In genomic region chr11:106564261-106564660, GRCm38 (mm10) we compare ENCODE assay signal across 10 mouse cellular contexts. TPM values are rescaled to one million over a fixed set of nuclear protein-coding genes. Genes with fewer than 3 reads are reported as not detected.
DNase-seq lines count a peak whose midpoint lies in the region; ATAC-seq and TF ChIP-seq lines count a peak whose summit lies in the region.
"Had no signal": no experiment of that assay in that cellular context is flagged by ENCODE, and none has a peak within 500 bp of the region (broad histone marks: within the 10 kb centered on the region; RNA-seq: fewer than 3 reads in every experiment).

No protein-coding gene starts in this region.

- no peaks in the 10 kb centered on the region for H3K9me3 ChIP-seq in liver, embryonic 11.5 days (ENCODE audit: control insufficient read depth, low read length)
- H3K9me3 ChIP-seq: midbrain, embryonic 13.5 days had no signal

- H3K27me3 ChIP-seq in heart, adult 2 months (ENCODE audit: control insufficient read depth, insufficient read depth, low read length) = no peaks in the 10 kb centered on the region
- no peaks in the 10 kb centered on the region for H3K27me3 ChIP-seq in liver, embryonic 11.5 days (replicated peaks; ENCODE audit: control insufficient read depth, insufficient read depth, low read length)
- H3K27me3 ChIP-seq: midbrain, embryonic 13.5 days had no signal

- H3K4me2 ChIP-seq in liver, embryonic 11.5 days = no peak overlapping the region
- H3K4me2 ChIP-seq: midbrain, embryonic 13.5 days had no signal

- 0 out of 2 replicates have a peak overlapping the region, but pooled peaks have one; percentile 1 for H3K4me3 ChIP-seq in heart, adult 2 months
- no peak overlapping the region for H3K4me3 ChIP-seq in liver, embryonic 11.5 days (ENCODE audit: low read depth, low read length)
- H3K4me3 ChIP-seq: midbrain, embryonic 13.5 days had no signal

- H3K27ac ChIP-seq in heart, adult 2 months = peak overlapping the region; percentile 29; the same call in 1 of the 2 replicates
- H3K27ac ChIP-seq in liver, embryonic 11.5 days (ENCODE audit: low read depth, low read length) = no peak overlapping the region
- H3K27ac ChIP-seq: midbrain, embryonic 13.5 days had no signal

- H3K4me1 ChIP-seq in heart, adult 2 months (ENCODE audit: control insufficient read depth, insufficient read depth, low read length) = peaks cover 9% of the 10 kb centered on the region
- no peaks in the 10 kb centered on the region; the same call in 1 of the 2 replicates for H3K4me1 ChIP-seq in liver, embryonic 11.5 days (replicated peaks; ENCODE audit: control insufficient read depth, insufficient read depth, low read length)

- TF ChIP-seq CTCF in heart, adult 2 months (IDR thresholded peaks at IDR 0.05) = no peak

- H3K36me3 ChIP-seq in heart, adult 2 months (ENCODE audit: control insufficient read depth, insufficient read depth, low read length) = no peaks in the 10 kb centered on the region
- H3K36me3 ChIP-seq in liver, embryonic 11.5 days (ENCODE audit: control insufficient read depth, insufficient read depth, low read length) = peaks cover 12% of the 10 kb centered on the region

- no peak for TF ChIP-seq POLR2A in heart, adult 2 months (IDR thresholded peaks at IDR 0.05; ENCODE audit: insufficient read depth, low read depth, low read length)

- H3K79me2 ChIP-seq in heart, adult 2 months (replicated peaks; ENCODE audit: control insufficient read depth, insufficient read depth, low read length) = no peaks in the 10 kb centered on the region; the same call in 1 of the 2 replicates

- ATAC-seq in liver, embryonic 11.5 days (replicated peaks; ENCODE audit: low FRiP score) = no peak
- ATAC-seq: midbrain, embryonic 13.5 days had no signal

- intact Hi-C loops in heart, adult 2 months (cut with DNase I) = no loop called here
- intact Hi-C loops in left cerebral cortex, postnatal 14 days (cut with DNase I) = loop anchor here (5.0 kb wide), 1 partner anchor 48 kb away; the partner anchor contains the start of gene Tex2

- TF ChIP-seq EP300 in heart, adult 2 months (IDR thresholded peaks at IDR 0.05; ENCODE audit: insufficient read depth, low read depth, low read length) = no peak

- DNase-seq in 3134 (ENCODE audit: extremely low read depth, insufficient read length, low spot score) = peak; percentile 68
- peak; percentile 47 for DNase-seq in CD4-positive, CD25-positive, alpha-beta regulatory T cell, adult 2 months (ENCODE audit: low read depth, low spot score)
- peak in 1 of 2 experiments; percentile 61 for DNase-seq in heart, adult 2 months
- peak; percentile 63 to 89 for DNase-seq in left cerebral cortex, postnatal 14 days (ENCODE audit: low spot score in 2 of 2)
- no peak for DNase-seq in adrenal gland, adult 18-20 months (ENCODE audit: low spot score in 2 of 2)
- no peak for DNase-seq in testis, postnatal 14 days (ENCODE audit: low spot score)
- DNase-seq in kidney, adult 9 months = no peak
- DNase-seq in liver, embryonic 11.5 days (ENCODE audit: low spot score) = no peak
- DNase-seq: kidney, postnatal 25 days had no signal

- WGBS in heart, adult 2 months = 8% methylated on average over 12 of the region's 12 CpGs
- WGBS in liver, embryonic 11.5 days = 82% methylated on average over 12 of the region's 12 CpGs

- no peak overlapping the region; the same call in 1 of the 2 replicates for H3K9ac ChIP-seq in heart, adult 2 months (ENCODE audit: low read depth, low read length)
- no peak overlapping the region for H3K9ac ChIP-seq in liver, embryonic 11.5 days (ENCODE audit: low read depth, low read length)
- H3K9ac ChIP-seq: midbrain, embryonic 13.5 days had no signal

RNA-seq across cellular contexts. Expression of gene Tex2, which starts 49.0 kb away (rescaled TPM):
- 10 to 100 TPM; 42.5 to 46.8 TPM for total RNA-seq in heart, adult 2 months (2021)
- 17.2 and 27.1 TPM in 2 replicates for polyA plus RNA-seq in heart, adult 2 months (2012; rRNA removed)
- 100 to 1,000 TPM in 1 of 2 experiments, 10 to 100 TPM in 1; 98.0 to 102 TPM for total RNA-seq in left cerebral cortex, postnatal 14 days (2021)
- 10 to 100 TPM; 52.1 to 54.2 TPM for total RNA-seq in adrenal gland, adult 18-20 months (2021)
- polyA plus RNA-seq in liver, embryonic 11.5 days (2014; fragmentation: Nextera tagmentation; extraction: Ambion mirVana) = 13.4 and 15.9 TPM in 2 replicates

Comparison
In these comparisons a context has a peak if more than half of its experiments do, and no peak if none do; other contexts are left out.
1. DNase-seq: peak in 3134 (single experiment), CD4-positive, CD25-positive, alpha-beta regulatory T cell, adult 2 months (single experiment) and left cerebral cortex, postnatal 14 days (2 of 2); none in adrenal gland, adult 18-20 months (0 of 2), testis, postnatal 14 days (single experiment), kidney, adult 9 months (single experiment) and liver, embryonic 11.5 days (single experiment).